24 mouse cellular contexts compared by ENCODE assay signal in the genomic region with DNA sequence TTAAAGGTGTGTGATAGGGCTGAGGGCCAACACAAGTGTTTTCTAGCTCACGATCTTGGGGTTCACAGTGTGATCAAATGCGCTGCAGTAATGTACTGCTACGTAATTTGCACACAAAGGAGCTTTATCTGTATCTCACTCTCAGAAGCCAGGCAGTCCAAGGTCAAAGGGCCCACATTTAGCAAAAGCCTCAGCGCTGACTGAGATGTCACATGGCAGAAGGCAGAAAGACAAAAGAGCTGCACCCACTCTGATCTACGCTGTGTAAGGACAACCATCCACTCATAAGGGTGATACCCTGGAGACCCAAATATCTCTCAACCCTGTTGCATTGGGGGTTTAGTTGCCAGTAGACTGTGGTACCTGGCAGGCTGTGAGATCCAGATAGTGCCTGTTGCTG. TPM values are rescaled to one million over a fixed set of nuclear protein-coding genes. Genes with fewer than 3 reads are reported as not detected.
DNase-seq lines count a peak whose midpoint lies in the region; ATAC-seq lines count a peak whose summit lies in the region.
"Had no signal": no experiment of that assay in that cellular context is flagged by ENCODE, and none has a peak within 500 bp of the region (broad histone marks: within the 10 kb centered on the region; RNA-seq: fewer than 3 reads in every experiment).

No protein-coding gene starts in this region.

- H3K27me3 ChIP-seq in heart, embryonic 13.5 days (replicated peaks) = peaks cover 39% of the 10 kb centered on the region
- peaks cover 8% of the 10 kb centered on the region; the same call in 1 of the 2 replicates for H3K27me3 ChIP-seq in intestine, embryonic 15.5 days (replicated peaks)
- H3K27me3 ChIP-seq in intestine, embryonic 16.5 days (replicated peaks; ENCODE audit: control insufficient read depth, insufficient read depth, low read length) = no peaks in the 10 kb centered on the region
- H3K27me3 ChIP-seq: forebrain, embryonic 15.5 days had no signal

- H3K4me1 ChIP-seq in heart, embryonic 13.5 days = peaks cover 75% of the 10 kb centered on the region
- H3K4me1 ChIP-seq in intestine, embryonic 15.5 days (replicated peaks) = peaks cover 32% of the 10 kb centered on the region
- H3K4me1 ChIP-seq in intestine, embryonic 16.5 days (ENCODE audit: control insufficient read depth, insufficient read depth, low read length) = peaks cover 17% of the 10 kb centered on the region

- ATAC-seq in heart, embryonic 13.5 days (ENCODE audit: extremely low read depth, insufficient number of reproducible peaks, low FRiP score, low TSS enrichment) = no peak
- 0 out of 2 replicates have a peak, but pooled peaks have one; percentile 8 for ATAC-seq in intestine, embryonic 15.5 days
- ATAC-seq in intestine, embryonic 16.5 days = no peak
- ATAC-seq in activated CD4-positive, CD25-positive, alpha-beta regulatory T cell, adult 4 months = no peak
- ATAC-seq: forebrain, embryonic 15.5 days; lung, postnatal 0 days had no signal

- H3K4me3 ChIP-seq in heart, embryonic 13.5 days = no peak overlapping the region
- no peak overlapping the region for H3K4me3 ChIP-seq in intestine, embryonic 15.5 days (replicated peaks)
- no peak overlapping the region for H3K4me3 ChIP-seq in intestine, embryonic 16.5 days (ENCODE audit: low read length)
- H3K4me3 ChIP-seq: embryonic facial prominence, embryonic 10.5 days; forebrain, embryonic 15.5 days; hindbrain, embryonic 12.5 days; limb, embryonic 10.5 days had no signal

- H3K4me2 ChIP-seq in heart, embryonic 13.5 days = peak overlapping the region; percentile 2; the same call in 1 of the 2 replicates
- H3K4me2 ChIP-seq in intestine, embryonic 15.5 days (replicated peaks) = no peak overlapping the region
- no peak overlapping the region for H3K4me2 ChIP-seq in intestine, embryonic 16.5 days (ENCODE audit: low read depth, low read length)
- H3K4me2 ChIP-seq: forebrain, embryonic 15.5 days; hindbrain, embryonic 12.5 days had no signal

- WGBS in heart, embryonic 13.5 days = 23% methylated on average over 5 of the region's 5 CpGs
- WGBS in intestine, embryonic 15.5 days = 50% methylated on average over 5 of the region's 5 CpGs
- 47% methylated on average over 5 of the region's 5 CpGs for WGBS in intestine, embryonic 16.5 days

- no peaks in the 10 kb centered on the region for H3K36me3 ChIP-seq in heart, embryonic 13.5 days
- no peaks in the 10 kb centered on the region for H3K36me3 ChIP-seq in intestine, embryonic 15.5 days
- H3K36me3 ChIP-seq in intestine, embryonic 16.5 days (ENCODE audit: control insufficient read depth, insufficient read depth, low read length) = no peaks in the 10 kb centered on the region
- H3K36me3 ChIP-seq: embryonic facial prominence, embryonic 10.5 days; forebrain, embryonic 15.5 days; hindbrain, embryonic 12.5 days; limb, embryonic 10.5 days had no signal

- H3K9ac ChIP-seq in heart, embryonic 13.5 days = peak overlapping the region; percentile 55
- no peak overlapping the region for H3K9ac ChIP-seq in intestine, embryonic 15.5 days
- H3K9ac ChIP-seq in intestine, embryonic 16.5 days (ENCODE audit: low read depth, low read length) = no peak overlapping the region
- H3K9ac ChIP-seq: forebrain, embryonic 15.5 days; hindbrain, embryonic 12.5 days had no signal

- peak overlapping the region; percentile 75 for H3K27ac ChIP-seq in heart, embryonic 13.5 days (replicated peaks)
- H3K27ac ChIP-seq in intestine, embryonic 15.5 days = no peak overlapping the region
- no peak overlapping the region for H3K27ac ChIP-seq in intestine, embryonic 16.5 days (ENCODE audit: low read length)
- H3K27ac ChIP-seq: embryonic facial prominence, embryonic 10.5 days; forebrain, embryonic 15.5 days; hindbrain, embryonic 12.5 days; layer of hippocampus, adult 2 months; limb, embryonic 10.5 days; macrophage; stomach, postnatal 0 days had no signal

- peak; percentile 73 to 87 for DNase-seq in adrenal gland, adult (ENCODE audit: inconsistent age in 2 of 2, low spot score in 1 of 2)
- no peak for DNase-seq in adrenal gland, postnatal 4 days (ENCODE audit: low spot score in 2 of 2)
- no peak for DNase-seq in heart, adult 11 months
- peak; percentile 60 for DNase-seq in adrenal gland, postnatal 14 days
- DNase-seq: cerebellum, adult 9-10 months; kidney, adult 9 months; kidney, postnatal 14 days; liver; thymus, adult 2 months; thymus, postnatal 4 days had no signal

- H3K9me3 ChIP-seq in heart, embryonic 13.5 days = no peaks in the 10 kb centered on the region
- no peaks in the 10 kb centered on the region for H3K9me3 ChIP-seq in intestine, embryonic 15.5 days
- no peaks in the 10 kb centered on the region for H3K9me3 ChIP-seq in intestine, embryonic 16.5 days (ENCODE audit: control insufficient read depth, low read length)
- H3K9me3 ChIP-seq: embryonic facial prominence, embryonic 10.5 days; forebrain, embryonic 15.5 days; hindbrain, embryonic 12.5 days; limb, embryonic 10.5 days had no signal

RNA-seq across cellular contexts. Expression of a gene that starts 4.1 kb away (rescaled TPM):
- 10 to 100 TPM; 13.8 to 16.3 TPM for total RNA-seq in adrenal gland, postnatal 4 days (2021)
- 7.4 and 7.5 TPM in 2 replicates for polyA plus RNA-seq in heart, embryonic 13.5 days (2015; fragmentation: Nextera tagmentation; extraction: Ambion mirVana)
- 1.8 and 1.9 TPM in 2 replicates for polyA plus RNA-seq in intestine, embryonic 15.5 days (2015; fragmentation: Nextera tagmentation; extraction: Ambion mirVana)
- 1.8 and 2.0 TPM in 2 replicates for polyA plus RNA-seq in intestine, embryonic 16.5 days (2015; fragmentation: Nextera tagmentation; extraction: Ambion mirVana)
- total RNA-seq in adrenal gland, postnatal 14 days (2021) = 10.5 and 12.7 TPM in 2 replicates
- not detected for polyA plus RNA-seq in activated CD4-positive, CD25-positive, alpha-beta regulatory T cell, adult 4 months (2017; shearing (Covaris generic))
- total RNA-seq: gastrocnemius, adult 8-10 months; monocyte, adult 5-6 weeks had no signal
- polyA plus RNA-seq: macrophage had no signal

RNA-seq across cellular contexts. Expression of a gene that starts 36.6 kb away (rescaled TPM):
- total RNA-seq in adrenal gland, postnatal 4 days (2021) = under 1 TPM; 0.20 to 0.59 TPM
- polyA plus RNA-seq in heart, embryonic 13.5 days (2015; fragmentation: Nextera tagmentation; extraction: Ambion mirVana) = 0.67 and 0.73 TPM in 2 replicates
- polyA plus RNA-seq in intestine, embryonic 15.5 days (2015; fragmentation: Nextera tagmentation; extraction: Ambion mirVana) = 0.30 TPM in 2 replicates
- 0.15 and 0.22 TPM in 2 replicates for polyA plus RNA-seq in intestine, embryonic 16.5 days (2015; fragmentation: Nextera tagmentation; extraction: Ambion mirVana)
- 0.15 and 0.30 TPM in 2 replicates for total RNA-seq in adrenal gland, postnatal 14 days (2021)
- not detected for polyA plus RNA-seq in activated CD4-positive, CD25-positive, alpha-beta regulatory T cell, adult 4 months (2017; shearing (Covaris generic))
- total RNA-seq: gastrocnemius, adult 8-10 months; monocyte, adult 5-6 weeks had no signal
- polyA plus RNA-seq: embryonic facial prominence, embryonic 10.5 days; hindbrain, embryonic 12.5 days; limb, embryonic 10.5 days; macrophage had no signal

Comparison
In these comparisons a context has a peak if more than half of its experiments do, and no peak if none do; other contexts are left out.
1. DNase-seq: peak in adrenal gland, adult (2 of 2) and adrenal gland, postnatal 14 days (single experiment); none in adrenal gland, postnatal 4 days (0 of 2) and heart, adult 11 months (single experiment).